Mouse (Mus musculus) heart, postnatal 0 days (tissue): Measurements from ENCODE around the gene Dcaf6. TPM values are rescaled to one million over a fixed set of nuclear protein-coding genes. Genes with fewer than 3 reads are reported as not detected.
A peak's percentile ranks its signal among the peaks of the same experiment; 100 is the strongest.

Source experiments
- ATAC-seq: fragments of 200-750 bp; cut with Nextera tagmentation; 2 replicates; pipeline ENCODE4 v1.8.0; 2017; ENCODE audit warnings: low read depth, moderate number of reproducible peaks, moderate library complexity; ENCODE audit not compliant: insufficient read depth
- DNase-seq: peaks from one replicate; pipeline ENCODE4 v3.0.0-alpha.2; 2016; ENCODE audit warnings: low spot score
- H3K27ac ChIP-seq: fragments of 300-500 bp; sonication (generic); 2 replicates; pipeline ENCODE4 v1.5.1; 2014; ENCODE audit warnings: low read depth, mild to moderate bottlenecking
- H3K27me3 ChIP-seq: fragments of 300-500 bp; sonication (generic); 2 replicates; pipeline ENCODE4 v1.6.1; 2014; ENCODE audit warnings: low read length, mixed read lengths; ENCODE audit not compliant: control insufficient read depth, insufficient read depth
- H3K36me3 ChIP-seq: fragments of 300-500 bp; sonication (generic); replicated peaks from 2 replicates; pipeline ENCODE4 v1.6.1; 2014; ENCODE audit warnings: low read length, mixed read lengths; ENCODE audit not compliant: control insufficient read depth, insufficient read depth
- H3K4me1 ChIP-seq: fragments of 300-500 bp; sonication (generic); 2 replicates; pipeline ENCODE4 v1.6.1; 2014; ENCODE audit warnings: antibody characterized with exemption; ENCODE audit not compliant: control insufficient read depth, insufficient read depth
- H3K4me2 ChIP-seq: fragments of 300-500 bp; sonication (generic); 2 replicates; pipeline ENCODE4 v1.6.1; 2014; ENCODE audit warnings: low read depth, mild to moderate bottlenecking, low read length, moderate library complexity
- H3K4me3 ChIP-seq: fragments of 300-500 bp; sonication (generic); 2 replicates; pipeline ENCODE4 v1.5.1; 2014; ENCODE audit warnings: low read depth, low read length
- H3K9ac ChIP-seq: fragments of 300-500 bp; sonication (generic); replicated peaks from 2 replicates; pipeline ENCODE4 v1.6.1; 2014; ENCODE audit warnings: low read depth, low read length, mixed read lengths
- H3K9me3 ChIP-seq: fragments of 300-500 bp; sonication (generic); replicated peaks from 2 replicates; pipeline ENCODE4 v1.6.1; 2016; ENCODE audit warnings: low read length; ENCODE audit not compliant: control insufficient read depth
- CTCF ChIP-seq: IDR thresholded peaks from 2 replicates; pipeline ENCODE4 v1.5.1; 2016; ENCODE audit warnings: antibody characterized with exemption, control low read depth, low read depth
- EP300 ChIP-seq: IDR thresholded peaks from 2 replicates; pipeline ENCODE4 v1.6.1; 2016; ENCODE audit warnings: antibody characterized with exemption, low read depth
- WGBS: fragments of 180-500 bp; shearing (Covaris S2); extraction: QIAGEN DNeasy Blood & Tissue Kit; methylation state at CpG from one replicate; pipeline ENCODE4 v1.1.7; 2014; 5-methylcytosine and 5-hydroxymethylcytosine counted together
- polyA plus RNA-seq: library from polyadenylated mRNA; unstranded; fragments of >200 nt; fragmentation: Nextera tagmentation; extraction: Ambion mirVana; gene quantifications from 2 replicates; pipeline ENCODE4 v1.2.1, GENCODE M21; 2015
- total RNA-seq: library from RNA; depleted of rRNA; stranded (reverse); fragments of >200 nt; gene quantifications from 2 replicates; pipeline ENCODE4 v1.2.3, GENCODE M21; 2014; ENCODE audit warnings: low replicate concordance

Gene Dcaf6
- total and polyA plus RNA-seq, 2 experiments from 2014 or later = 21.5 to 24.1 TPM

GRCm38 (mm10) chr1:165301567-165301966 lies 158.7 kb downstream of the Dcaf6 start:
- Histone ChIP-seq H3K27ac (no peak overlapping the region), H3K9me3 (no peaks in the 10 kb centered on the region), H3K27me3 (no peaks in the 10 kb centered on the region), H3K4me1 (peaks cover 4% of the 10 kb centered on the region; the same call in 1 of the 2 replicates), H3K9ac (no peak overlapping the region), H3K4me2 (no peak overlapping the region), H3K36me3 (peaks cover 4% of the 10 kb centered on the region; the same call in 1 of the 2 replicates), H3K4me3 (no peak overlapping the region)
- ATAC-seq (no peak), DNase-seq (no peak)
- WGBS = 94% methylated on average over 2 of the region's 2 CpGs
- TF ChIP-seq CTCF (no peak), EP300 (no peak)

DNA sequence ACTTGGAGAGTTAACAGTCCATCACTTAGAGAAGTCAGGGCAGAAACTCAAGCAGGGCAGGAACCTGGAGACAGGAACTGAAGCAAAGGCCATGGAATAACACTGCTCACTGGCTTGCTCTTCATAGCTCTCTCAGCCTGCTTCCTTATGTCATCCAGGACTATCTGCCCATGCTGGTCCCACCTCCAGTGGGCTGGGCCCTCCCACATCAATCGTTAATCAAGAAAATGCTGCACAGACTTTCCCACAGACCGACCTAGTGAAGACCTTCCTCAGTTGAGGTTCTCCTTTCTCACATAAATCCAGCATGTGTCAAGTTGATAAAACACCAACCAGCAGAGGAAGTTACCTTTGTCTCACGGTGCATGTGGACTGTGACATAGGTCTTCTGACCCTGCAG lies 159.2 kb downstream of the Dcaf6 start:
- TF ChIP-seq CTCF (no peak), EP300 (no peak)
- no peak overlapping the region for H3K27ac ChIP-seq
- peaks cover 1% of the 10 kb centered on the region; the same call in 1 of the 2 replicates for H3K36me3 ChIP-seq
- H3K9me3 ChIP-seq = no peaks in the 10 kb centered on the region
- H3K4me3 ChIP-seq = no peak overlapping the region
- ATAC-seq = no peak
- H3K9ac ChIP-seq = no peak overlapping the region
- no peak for DNase-seq
- H3K4me2 ChIP-seq = no peak overlapping the region
- H3K4me1 ChIP-seq = peaks cover 4% of the 10 kb centered on the region; the same call in 1 of the 2 replicates
- H3K27me3 ChIP-seq = no peaks in the 10 kb centered on the region
- WGBS = 79% methylated on average over 3 of the region's 3 CpGs

- Histone ChIP-seq H3K4me2 (no peak within 1 kb of the TSS), H3K27ac (no peak within 1 kb of the TSS), H3K9me3 (no peaks in the 10 kb centered on the region), H3K9ac (no peak within 1 kb of the TSS), H3K4me1 (no peaks in the 10 kb centered on the region), H3K4me3 (no peak within 1 kb of the TSS), H3K36me3 (no peaks in the 10 kb centered on the region), H3K27me3 (no peaks in the 10 kb centered on the region)
- no peak for TF ChIP-seq EP300
- no peak for TF ChIP-seq CTCF
- 85% methylated on average over 1 of the region's 1 CpGs for WGBS
- DNase-seq (no peak), ATAC-seq (no peak)
Observed at GRCm38 (mm10) chr1:165295489-165295888, 164.8 kb downstream of the Dcaf6 start, which contains the start of gene Gpr161. Gene Gpr161 (plus strand): TSS chr1:165295789.

GRCm38 (mm10) chr1:165291606-165292005 lies 168.7 kb downstream of the Dcaf6 start:
- Histone ChIP-seq H3K27me3 (no peaks in the 10 kb centered on the region), H3K4me1 (no peaks in the 10 kb centered on the region), H3K4me2 (no peak overlapping the region), H3K36me3 (no peaks in the 10 kb centered on the region), H3K27ac (no peak overlapping the region), H3K9ac (no peak overlapping the region), H3K4me3 (no peak overlapping the region), H3K9me3 (no peaks in the 10 kb centered on the region)
- 56% methylated on average over 6 of the region's 6 CpGs for WGBS
- ATAC-seq = no peak
- TF ChIP-seq CTCF = no peak
- DNase-seq = no peak

GRCm38 (mm10) chr1:165289831-165290230 lies 170.4 kb downstream of the Dcaf6 start:
- H3K9me3 ChIP-seq = no peaks in the 10 kb centered on the region
- ATAC-seq = no peak
- no peaks in the 10 kb centered on the region for H3K4me1 ChIP-seq
- no peak overlapping the region for H3K27ac ChIP-seq
- TF ChIP-seq EP300 (no peak), CTCF (peak; percentile 27; the same call in 1 of the 2 replicates)
- H3K4me3 ChIP-seq = no peak overlapping the region
- no peaks in the 10 kb centered on the region for H3K36me3 ChIP-seq
- H3K27me3 ChIP-seq = no peaks in the 10 kb centered on the region
- no peak overlapping the region for H3K4me2 ChIP-seq
- 84% methylated on average over 4 of the region's 4 CpGs for WGBS
- H3K9ac ChIP-seq = no peak overlapping the region
- no peak for DNase-seq

DNA sequence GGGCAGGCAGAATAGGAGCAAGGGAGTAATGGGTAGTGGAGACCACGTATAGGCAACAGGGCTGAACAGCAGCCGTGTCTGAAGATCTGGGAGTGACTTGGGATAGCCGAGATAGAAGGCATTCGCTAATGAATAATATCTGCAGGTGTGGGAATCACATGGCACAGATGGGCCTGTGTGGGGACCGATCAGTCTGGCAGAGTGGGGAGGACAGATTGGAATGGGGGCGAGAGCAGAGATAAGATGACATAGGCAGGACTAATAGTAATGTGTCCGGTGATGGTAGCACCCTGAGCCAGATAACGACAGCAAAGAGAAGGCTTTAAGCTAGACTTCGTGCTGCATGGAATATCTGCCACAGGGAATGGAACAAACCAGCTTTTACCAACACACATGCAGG lies 172.1 kb downstream of the Dcaf6 start:
- H3K27me3 ChIP-seq = no peaks in the 10 kb centered on the region
- H3K4me2 ChIP-seq = no peak overlapping the region
- H3K27ac ChIP-seq = no peak overlapping the region
- 81% methylated on average over 9 of the region's 9 CpGs for WGBS
- no peak for TF ChIP-seq CTCF
- no peak for TF ChIP-seq EP300
- no peak overlapping the region for H3K9ac ChIP-seq
- DNase-seq (no peak), ATAC-seq (no peak)
- no peaks in the 10 kb centered on the region for H3K9me3 ChIP-seq
- H3K4me1 ChIP-seq = no peaks in the 10 kb centered on the region
- no peak overlapping the region for H3K4me3 ChIP-seq
- no peaks in the 10 kb centered on the region for H3K36me3 ChIP-seq
